Mouse (Mus musculus): ENCODE measurements at regions not wholly inside any gene's neighbourhood (a gene's known extent, or its start where the extent isn't known, plus 50 kb on each side); places are given as distances from the start of the nearest gene placed in this dataset.
A peak's percentile ranks its signal among the peaks of the same experiment; 100 is the strongest.

GRCm38 (mm10) chr3:130838626-130839422 is 108.6 kb upstream of the Rpl34 start:
- Histone ChIP-seq H3K9ac (replicated peaks) (no peak overlapping the region), H3K4me2 (replicated peaks) (no peak overlapping the region), H3K9me3 (no peaks in the 10 kb centered on the region), H3K27ac (replicated peaks) (no peak overlapping the region), H3K4me3 (no peak overlapping the region), H3K27me3 (no peaks in the 10 kb centered on the region), H3K4me1 (0 out of 2 replicates have a peak, but pooled peaks cover under 1% of the 10 kb centered on the region), H3K36me3 (no peaks in the 10 kb centered on the region)
- no peak for ATAC-seq (ENCODE audit: low FRiP score, low read depth)
- whole genome bisulfite sequencing: 85% methylated on average over 19 of the region's 19 CpGs

- Histone ChIP-seq H3K9me3 (no peaks in the 10 kb centered on the region), H3K36me3 (no peaks in the 10 kb centered on the region), H3K27ac (replicated peaks) (no peak overlapping the region), H3K9ac (replicated peaks) (no peak overlapping the region), H3K4me2 (replicated peaks) (no peak overlapping the region), H3K4me1 (peaks cover 11% of the 10 kb centered on the region), H3K4me3 (no peak overlapping the region), H3K27me3 (no peaks in the 10 kb centered on the region)
- WGBS: 58% methylated on average over 5 of the region's 5 CpGs
- no peak for ATAC-seq (ENCODE audit: low FRiP score, low read depth)
Observed at GRCm38 (mm10) chr3:130833722-130834121, 103.5 kb upstream of the Rpl34 start.

DNA sequence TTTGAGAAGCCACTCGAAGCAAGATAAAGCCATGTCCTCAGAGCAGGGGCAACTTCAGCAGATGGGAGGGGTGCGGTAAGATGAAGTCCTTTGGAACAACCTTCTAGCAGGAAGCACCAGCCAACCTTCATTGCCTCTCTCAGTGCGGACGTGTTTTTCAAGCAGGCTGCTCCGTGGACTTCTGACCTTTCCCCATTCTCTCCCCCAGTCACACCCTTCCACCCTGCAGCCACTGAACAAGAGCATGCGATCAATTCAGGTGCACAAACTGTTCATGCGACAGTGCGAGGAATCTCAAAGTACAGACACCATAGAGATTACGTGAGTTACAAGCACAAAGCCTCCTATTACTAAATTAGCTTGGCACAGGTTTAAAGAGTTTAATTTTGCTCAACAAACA is 102.9 kb upstream of the Rpl34 start:
- peaks cover 11% of the 10 kb centered on the region for H3K4me1 ChIP-seq
- H3K27me3 ChIP-seq: no peaks in the 10 kb centered on the region
- no peaks in the 10 kb centered on the region for H3K9me3 ChIP-seq
- ATAC-seq (ENCODE audit: low FRiP score, low read depth): no peak
- H3K36me3 ChIP-seq: no peaks in the 10 kb centered on the region
- H3K27ac ChIP-seq (replicated peaks): no peak overlapping the region
- H3K9ac ChIP-seq (replicated peaks): no peak overlapping the region
- 57% methylated on average over 9 of the region's 9 CpGs for WGBS
- H3K4me2 ChIP-seq (replicated peaks): no peak overlapping the region
- H3K4me3 ChIP-seq: no peak overlapping the region

GRCm38 (mm10) chr3:130831788-130832187 is 101.6 kb upstream of the Rpl34 start:
- peaks cover 11% of the 10 kb centered on the region for H3K4me1 ChIP-seq
- H3K27me3 ChIP-seq: no peaks in the 10 kb centered on the region
- no peaks in the 10 kb centered on the region for H3K9me3 ChIP-seq
- H3K9ac ChIP-seq (replicated peaks): no peak overlapping the region
- no peak for ATAC-seq (ENCODE audit: low FRiP score, low read depth)
- whole genome bisulfite sequencing: 74% methylated on average over 6 of the region's 6 CpGs
- H3K4me3 ChIP-seq: no peak overlapping the region
- no peak overlapping the region for H3K27ac ChIP-seq (replicated peaks)
- no peak overlapping the region for H3K4me2 ChIP-seq (replicated peaks)
- H3K36me3 ChIP-seq: no peaks in the 10 kb centered on the region

DNA sequence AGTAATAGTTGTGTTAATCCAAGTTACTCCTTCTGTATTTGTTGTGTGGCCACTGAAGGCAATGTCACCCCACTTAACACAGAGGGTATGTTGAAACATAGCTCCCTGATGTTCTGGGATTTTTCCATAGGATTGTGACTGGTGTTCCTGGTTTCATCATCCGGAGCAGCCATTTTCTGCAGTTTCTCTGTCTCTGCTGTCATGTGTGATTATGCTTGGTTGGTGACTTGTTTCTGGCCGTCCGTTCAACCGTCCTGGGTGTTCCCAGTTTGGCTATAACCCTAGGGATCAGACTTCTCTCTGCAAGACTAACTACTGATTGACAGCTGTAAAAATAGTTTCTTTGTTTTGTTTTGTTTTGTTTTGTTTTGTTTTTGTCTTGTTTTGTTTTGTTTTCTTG is 98.1 kb upstream of the Rpl34 start:
- 81% methylated on average over 4 of the region's 4 CpGs for WGBS
- Histone ChIP-seq H3K36me3 (no peaks in the 10 kb centered on the region), H3K9me3 (no peaks in the 10 kb centered on the region), H3K9ac (replicated peaks) (no peak overlapping the region), H3K27ac (replicated peaks) (no peak overlapping the region), H3K4me1 (peaks cover 6% of the 10 kb centered on the region), H3K4me3 (no peak overlapping the region), H3K4me2 (replicated peaks) (no peak overlapping the region), H3K27me3 (no peaks in the 10 kb centered on the region)
- ATAC-seq (ENCODE audit: low FRiP score, low read depth): no peak

DNA sequence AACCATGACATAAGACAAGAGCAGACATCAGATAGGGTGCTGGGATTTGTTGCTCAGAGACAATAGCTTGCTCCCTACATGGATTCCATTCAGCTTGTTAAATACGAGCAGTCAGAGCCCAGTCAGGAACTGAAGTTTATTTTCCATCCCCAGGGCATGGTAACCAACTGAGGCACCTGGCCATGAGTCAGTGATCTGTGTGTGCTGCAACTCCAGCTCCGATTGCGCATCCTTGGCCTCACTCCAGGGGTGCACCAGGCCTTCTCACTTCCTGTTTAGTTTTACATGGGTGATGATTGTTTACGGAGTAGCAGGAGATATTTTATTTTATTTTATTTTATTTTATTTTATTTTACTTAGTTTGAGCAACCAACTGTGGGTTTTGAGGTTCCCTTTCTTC is 97.7 kb upstream of the Rpl34 start:
- peaks cover 2% of the 10 kb centered on the region; the same call in 1 of the 2 replicates for H3K4me1 ChIP-seq
- H3K4me2 ChIP-seq (replicated peaks): no peak overlapping the region
- no peak for ATAC-seq (ENCODE audit: low FRiP score, low read depth)
- H3K4me3 ChIP-seq: no peak overlapping the region
- 81% methylated on average over 4 of the region's 4 CpGs for WGBS
- no peaks in the 10 kb centered on the region for H3K27me3 ChIP-seq
- no peak overlapping the region for H3K27ac ChIP-seq (replicated peaks)
- H3K9ac ChIP-seq (replicated peaks): no peak overlapping the region
- H3K9me3 ChIP-seq: no peaks in the 10 kb centered on the region
- H3K36me3 ChIP-seq: no peaks in the 10 kb centered on the region

GRCm38 (mm10) chr3:130827021-130827420 is 96.8 kb upstream of the Rpl34 start:
- no peaks in the 10 kb centered on the region for H3K9me3 ChIP-seq
- H3K27ac ChIP-seq (replicated peaks): no peak overlapping the region
- no peak for ATAC-seq (ENCODE audit: low FRiP score, low read depth)
- no peak overlapping the region for H3K4me2 ChIP-seq (replicated peaks)
- no peak overlapping the region for H3K9ac ChIP-seq (replicated peaks)
- H3K27me3 ChIP-seq: no peaks in the 10 kb centered on the region
- no peak overlapping the region for H3K4me3 ChIP-seq
- WGBS: 71% methylated on average over 6 of the region's 6 CpGs
- no peaks in the 10 kb centered on the region for H3K4me1 ChIP-seq
- no peaks in the 10 kb centered on the region for H3K36me3 ChIP-seq

DNA sequence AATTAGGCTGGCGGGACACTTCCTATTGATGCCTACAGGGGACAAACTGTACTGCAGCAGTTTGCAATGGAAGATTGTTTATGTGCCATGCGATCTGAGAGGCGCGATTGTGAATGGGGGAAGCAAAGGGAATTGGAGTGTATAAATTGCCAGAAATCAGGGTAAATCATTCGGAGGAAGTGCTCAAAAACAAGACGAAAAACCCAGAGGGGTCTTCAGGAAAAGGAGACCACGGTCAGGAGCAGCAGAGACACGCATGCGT is 89.6 kb upstream of the Rpl34 start:
- Histone ChIP-seq H3K36me3 (no peaks in the 10 kb centered on the region), H3K4me2 (replicated peaks) (no peak overlapping the region), H3K9ac (replicated peaks) (no peak overlapping the region), H3K27me3 (no peaks in the 10 kb centered on the region; the same call in 1 of the 2 replicates), H3K4me1 (peaks cover 7% of the 10 kb centered on the region; the same call in 1 of the 2 replicates), H3K9me3 (no peaks in the 10 kb centered on the region), H3K4me3 (no peak overlapping the region), H3K27ac (replicated peaks) (no peak overlapping the region)
- ATAC-seq (ENCODE audit: low FRiP score, low read depth): no peak
- 81% methylated on average over 9 of the region's 9 CpGs for WGBS

DNA sequence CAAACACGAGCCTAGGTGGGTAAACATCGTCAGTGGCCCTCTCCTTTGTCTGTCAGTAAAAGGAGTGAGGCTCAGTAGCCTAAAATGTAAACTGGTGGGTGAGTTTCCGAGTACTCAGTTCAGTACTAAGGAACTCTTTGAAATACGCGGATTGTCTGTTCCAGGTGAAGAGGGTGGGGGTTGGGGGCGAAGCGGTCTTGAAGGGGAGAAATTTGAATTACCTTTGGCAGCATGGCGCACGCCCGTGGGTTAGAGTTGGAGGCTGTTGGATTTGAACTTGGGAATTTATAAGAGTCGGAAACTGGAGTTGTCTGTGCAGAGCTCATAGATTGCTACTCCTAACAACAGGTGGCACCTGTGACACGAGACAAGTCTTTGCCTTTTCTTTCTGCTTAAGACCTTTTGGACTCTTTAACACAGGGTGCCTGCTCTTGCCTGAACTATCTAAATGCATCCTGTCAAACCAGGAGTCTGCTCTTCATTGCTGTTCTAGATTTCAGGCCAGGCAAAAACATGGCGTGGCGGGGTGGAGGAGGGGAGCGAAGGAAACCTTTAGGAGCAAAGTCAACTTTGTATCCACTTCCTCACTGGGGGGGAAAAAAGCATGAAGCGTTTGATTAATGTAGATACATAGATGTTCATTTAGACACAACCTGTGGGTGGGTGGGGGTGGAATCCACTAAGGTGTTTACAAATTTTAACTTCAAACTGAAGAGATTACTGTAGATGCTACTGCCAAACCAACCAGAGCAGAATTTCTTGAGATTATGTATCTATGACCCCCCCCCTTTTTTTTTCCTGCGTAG is 89.0 kb upstream of the Rpl34 start:
- H3K4me1 ChIP-seq: peaks cover 7% of the 10 kb centered on the region; the same call in 1 of the 2 replicates
- H3K9ac ChIP-seq (replicated peaks): peak overlapping the region; percentile 17; the same call in 1 of the 2 replicates
- peak; percentile 65 for ATAC-seq (ENCODE audit: low FRiP score, low read depth)
- H3K27me3 ChIP-seq: no peaks in the 10 kb centered on the region; the same call in 1 of the 2 replicates
- 43% methylated on average over 17 of the region's 17 CpGs for WGBS
- peak overlapping the region; percentile 24; the same call in 1 of the 2 replicates for H3K4me3 ChIP-seq
- no peak overlapping the region for H3K27ac ChIP-seq (replicated peaks)
- H3K9me3 ChIP-seq: no peaks in the 10 kb centered on the region
- H3K36me3 ChIP-seq: no peaks in the 10 kb centered on the region
- peak overlapping the region; percentile 48 for H3K4me2 ChIP-seq (replicated peaks)

- H3K27ac ChIP-seq (replicated peaks): peak overlapping the region; percentile 39; the same call in 1 of the 2 replicates
Observed at GRCm38 (mm10) chr3:130818467-130819030, 88.4 kb upstream of the Rpl34 start.

GRCm38 (mm10) chr3:130809696-130810665 is 79.8 kb upstream of the Rpl34 start:
- H3K36me3 ChIP-seq: no peaks in the 10 kb centered on the region
- WGBS: 77% methylated on average over 19 of the region's 19 CpGs
- no peak for ATAC-seq (ENCODE audit: low FRiP score, low read depth)
- no peaks in the 10 kb centered on the region for H3K9me3 ChIP-seq
- no peak overlapping the region for H3K4me3 ChIP-seq
- no peak overlapping the region for H3K27ac ChIP-seq (replicated peaks)
- H3K9ac ChIP-seq (replicated peaks): no peak overlapping the region
- H3K4me2 ChIP-seq (replicated peaks): no peak overlapping the region
- H3K27me3 ChIP-seq: no peaks in the 10 kb centered on the region
- peaks cover 4% of the 10 kb centered on the region; the same call in 1 of the 2 replicates for H3K4me1 ChIP-seq

More at GRCm38 (mm10) chr3:130818467-130819030, 88.4 kb upstream of the Rpl34 start:
- Histone ChIP-seq H3K9ac (replicated peaks) (peak overlapping the region; percentile 17; the same call in 1 of the 2 replicates), H3K4me1 (peaks cover 7% of the 10 kb centered on the region; the same call in 1 of the 2 replicates), H3K9me3 (no peaks in the 10 kb centered on the region), H3K4me2 (replicated peaks) (peak overlapping the region; percentile 48), H3K36me3 (no peaks in the 10 kb centered on the region), H3K4me3 (peak overlapping the region; percentile 24), H3K27me3 (no peaks in the 10 kb centered on the region; the same call in 1 of the 2 replicates)
- peak; percentile 80 for ATAC-seq (ENCODE audit: low FRiP score, low read depth)
- WGBS: 3% methylated on average over 18 of the region's 18 CpGs

Measured in midbrain, embryonic 12.5 days (tissue).